Mouse (Mus musculus): ENCODE results near the gene 1700012A03Rik. TPM values are rescaled to one million over a fixed set of nuclear protein-coding genes. Genes with fewer than 3 reads are reported as not detected.

1700012A03Rik gene
- polyA plus RNA-seq, 1 experiment from 2014 or later: not detected

- H3K4me1 ChIP-seq (replicated peaks; ENCODE audit: control insufficient read depth, insufficient read depth, low read length): no peaks in the 10 kb centered on the region
- ATAC-seq (replicated peaks; ENCODE audit: low FRiP score) (no peak), DNase-seq (ENCODE audit: low spot score) (no peak)
- 82% methylated on average over 1 of the region's 1 CpGs for WGBS
- no peak overlapping the region for H3K4me3 ChIP-seq (ENCODE audit: low read depth, low read length)
- no peaks in the 10 kb centered on the region for H3K27me3 ChIP-seq (replicated peaks; ENCODE audit: control insufficient read depth, insufficient read depth, low read length)
- no peak overlapping the region for H3K9ac ChIP-seq (ENCODE audit: low read depth, low read length)
- H3K9me3 ChIP-seq (ENCODE audit: control insufficient read depth, low read length): no peaks in the 10 kb centered on the region
- H3K4me2 ChIP-seq: no peak overlapping the region
- H3K27ac ChIP-seq (ENCODE audit: low read depth, low read length): no peak overlapping the region
- no peaks in the 10 kb centered on the region for H3K36me3 ChIP-seq (ENCODE audit: control insufficient read depth, insufficient read depth, low read length)
Observed at GRCm38 (mm10) chr6:32022537-32022869, 27.5 kb upstream of the 1700012A03Rik start.

- DNase-seq (ENCODE audit: low spot score) (no peak), ATAC-seq (replicated peaks; ENCODE audit: low FRiP score) (no peak)
- Histone ChIP-seq H3K36me3 (ENCODE audit: control insufficient read depth, insufficient read depth, low read length) (no peaks in the 10 kb centered on the region), H3K27me3 (replicated peaks; ENCODE audit: control insufficient read depth, insufficient read depth, low read length) (no peaks in the 10 kb centered on the region), H3K27ac (ENCODE audit: low read depth, low read length) (no peak overlapping the region), H3K4me3 (ENCODE audit: low read depth, low read length) (no peak overlapping the region), H3K4me2 (no peak overlapping the region), H3K9ac (ENCODE audit: low read depth, low read length) (no peak overlapping the region), H3K4me1 (replicated peaks; ENCODE audit: control insufficient read depth, insufficient read depth, low read length) (no peaks in the 10 kb centered on the region), H3K9me3 (ENCODE audit: control insufficient read depth, low read length) (no peaks in the 10 kb centered on the region)
- WGBS: 76% methylated on average over 3 of the region's 3 CpGs
Observed at GRCm38 (mm10) chr6:32028228-32029009, 21.6 kb upstream of the 1700012A03Rik start.

GRCm38 (mm10) chr6:32034226-32034625 lies 15.8 kb upstream of the 1700012A03Rik start:
- Histone ChIP-seq H3K27ac (ENCODE audit: low read depth, low read length) (no peak overlapping the region), H3K4me1 (replicated peaks; ENCODE audit: control insufficient read depth, insufficient read depth, low read length) (no peaks in the 10 kb centered on the region), H3K4me3 (ENCODE audit: low read depth, low read length) (no peak overlapping the region), H3K4me2 (no peak overlapping the region), H3K27me3 (replicated peaks; ENCODE audit: control insufficient read depth, insufficient read depth, low read length) (no peaks in the 10 kb centered on the region), H3K36me3 (ENCODE audit: control insufficient read depth, insufficient read depth, low read length) (no peaks in the 10 kb centered on the region), H3K9me3 (ENCODE audit: control insufficient read depth, low read length) (no peaks in the 10 kb centered on the region), H3K9ac (ENCODE audit: low read depth, low read length) (no peak overlapping the region)
- DNase-seq (ENCODE audit: low spot score) (no peak), ATAC-seq (replicated peaks; ENCODE audit: low FRiP score) (no peak)
- 50% methylated on average over 2 of the region's 2 CpGs for WGBS

DNA sequence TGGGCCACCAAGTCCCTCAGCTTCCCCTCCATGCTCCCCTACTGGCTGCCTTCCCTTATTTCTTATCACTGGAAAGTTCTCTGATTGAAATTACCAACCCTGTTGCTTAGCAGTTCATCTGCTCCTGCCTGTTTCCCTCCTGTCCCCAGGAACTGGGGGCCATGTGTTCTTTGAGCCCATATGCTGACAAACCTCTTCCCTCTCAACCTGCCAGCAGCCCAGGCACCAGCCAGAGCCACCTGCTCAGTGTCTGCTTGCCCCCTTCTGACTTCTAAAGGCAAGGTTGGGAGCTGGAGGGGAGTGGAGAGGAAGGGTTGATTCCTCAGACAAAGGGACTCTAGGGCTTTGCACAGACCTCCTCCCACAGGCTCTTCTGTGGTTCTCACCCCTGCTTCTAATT lies 4.7 kb upstream of the 1700012A03Rik start:
- no peak overlapping the region for H3K4me3 ChIP-seq (ENCODE audit: low read depth, low read length)
- no peaks in the 10 kb centered on the region for H3K36me3 ChIP-seq (ENCODE audit: control insufficient read depth, insufficient read depth, low read length)
- H3K9me3 ChIP-seq (ENCODE audit: control insufficient read depth, low read length): no peaks in the 10 kb centered on the region
- no peaks in the 10 kb centered on the region for H3K4me1 ChIP-seq (replicated peaks; ENCODE audit: control insufficient read depth, insufficient read depth, low read length)
- DNase-seq (ENCODE audit: low spot score): no peak
- ATAC-seq (replicated peaks; ENCODE audit: low FRiP score): no peak
- no peaks in the 10 kb centered on the region for H3K27me3 ChIP-seq (replicated peaks; ENCODE audit: control insufficient read depth, insufficient read depth, low read length)
- no peak overlapping the region for H3K9ac ChIP-seq (ENCODE audit: low read depth, low read length)
- no peak overlapping the region for H3K4me2 ChIP-seq
- H3K27ac ChIP-seq (ENCODE audit: low read depth, low read length): no peak overlapping the region

DNA sequence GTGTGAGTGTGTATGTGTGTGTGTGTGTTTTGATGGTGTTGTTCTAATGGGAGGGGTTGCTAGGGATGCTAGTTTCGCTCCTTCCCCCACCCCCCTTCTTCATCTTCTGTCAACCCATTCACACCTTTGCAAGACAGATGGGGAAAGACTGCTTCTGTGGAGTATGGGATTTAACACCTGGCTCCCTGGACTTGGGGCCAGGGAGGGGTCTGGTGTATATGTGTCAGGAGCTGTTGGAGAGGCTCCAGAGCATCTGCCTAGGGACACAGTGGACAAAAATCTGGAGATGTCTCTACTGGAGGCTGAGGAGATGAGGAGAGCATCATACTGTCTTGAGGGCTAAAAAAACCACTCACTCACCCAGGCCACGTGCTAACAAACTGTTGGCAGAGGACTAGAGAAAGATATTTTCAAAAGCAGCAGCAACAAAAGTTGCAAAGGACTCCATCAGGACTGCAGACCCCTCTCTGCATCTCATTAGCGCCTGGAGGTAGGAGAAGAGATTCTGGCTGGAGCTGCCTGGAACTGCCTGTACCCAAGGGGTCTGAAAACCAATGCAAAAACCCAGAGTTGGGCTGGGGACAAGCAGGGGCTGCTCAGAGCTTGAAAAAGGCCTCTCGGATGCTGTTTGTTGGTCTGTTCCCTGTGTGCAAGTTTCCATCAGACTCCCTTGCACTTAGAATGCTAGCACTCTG lies 643 bp upstream of the 1700012A03Rik start:
- DNase-seq (ENCODE audit: low spot score): no peak
- H3K9ac ChIP-seq (ENCODE audit: low read depth, low read length): no peak overlapping the region
- H3K36me3 ChIP-seq (ENCODE audit: control insufficient read depth, insufficient read depth, low read length): no peaks in the 10 kb centered on the region
- no peaks in the 10 kb centered on the region for H3K9me3 ChIP-seq (ENCODE audit: control insufficient read depth, low read length)
- H3K4me2 ChIP-seq: no peak overlapping the region
- H3K4me1 ChIP-seq (replicated peaks; ENCODE audit: control insufficient read depth, insufficient read depth, low read length): no peaks in the 10 kb centered on the region
- no peaks in the 10 kb centered on the region for H3K27me3 ChIP-seq (replicated peaks; ENCODE audit: control insufficient read depth, insufficient read depth, low read length)
- 35% methylated on average over 4 of the region's 4 CpGs for WGBS
- no peak overlapping the region for H3K4me3 ChIP-seq (ENCODE audit: low read depth, low read length)
- ATAC-seq (replicated peaks; ENCODE audit: low FRiP score): no peak
- no peak overlapping the region for H3K27ac ChIP-seq (ENCODE audit: low read depth, low read length)

DNA sequence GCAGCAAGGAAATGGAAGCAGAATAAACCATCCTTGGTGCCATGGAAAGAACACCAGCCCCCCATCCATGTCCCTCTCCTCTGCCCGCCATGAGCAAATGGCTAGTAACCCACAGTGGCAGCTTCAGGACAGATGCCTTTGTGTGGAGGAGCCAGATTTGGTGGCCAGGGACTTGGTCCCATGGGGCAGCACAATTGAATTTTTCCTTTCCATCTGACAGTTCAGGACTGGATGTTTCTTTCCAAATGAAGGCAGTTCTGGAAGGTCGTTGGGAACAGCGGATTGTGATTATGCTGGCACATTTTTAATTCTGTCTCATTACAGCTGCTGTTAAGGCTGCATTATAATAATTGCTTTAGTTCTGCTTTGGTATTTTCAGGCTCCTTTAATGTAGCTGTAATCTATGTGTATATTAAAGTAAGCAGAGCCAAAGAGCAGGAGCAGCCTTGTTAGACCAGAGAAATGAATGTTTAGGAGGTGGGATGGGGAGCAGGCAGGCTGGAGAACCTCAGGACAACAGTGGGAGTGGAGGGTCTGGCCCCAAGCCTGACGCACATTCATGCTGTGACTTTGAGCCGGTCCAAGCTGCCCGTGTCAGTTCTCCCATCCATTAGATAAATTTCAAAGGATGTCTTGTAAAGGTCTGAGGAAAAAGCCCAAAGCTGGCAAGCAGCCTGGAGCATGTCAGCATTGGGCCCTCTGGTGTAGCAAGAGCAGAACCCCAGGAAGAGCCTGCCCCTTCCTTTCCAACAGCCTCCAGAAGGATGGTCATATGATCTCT lies 2.3 kb downstream of the 1700012A03Rik start:
- DNase-seq (ENCODE audit: low spot score) (no peak), ATAC-seq (replicated peaks; ENCODE audit: low FRiP score) (no peak)
- Histone ChIP-seq H3K27me3 (replicated peaks; ENCODE audit: control insufficient read depth, insufficient read depth, low read length) (no peaks in the 10 kb centered on the region), H3K4me3 (ENCODE audit: low read depth, low read length) (no peak overlapping the region), H3K36me3 (ENCODE audit: control insufficient read depth, insufficient read depth, low read length) (no peaks in the 10 kb centered on the region), H3K27ac (ENCODE audit: low read depth, low read length) (no peak overlapping the region), H3K4me1 (replicated peaks; ENCODE audit: control insufficient read depth, insufficient read depth, low read length) (no peaks in the 10 kb centered on the region), H3K9me3 (ENCODE audit: control insufficient read depth, low read length) (no peaks in the 10 kb centered on the region), H3K4me2 (no peak overlapping the region), H3K9ac (ENCODE audit: low read depth, low read length) (no peak overlapping the region)
- WGBS: 81% methylated on average over 6 of the region's 6 CpGs

GRCm38 (mm10) chr6:32056525-32056924 lies 6.5 kb downstream of the 1700012A03Rik start:
- no peaks in the 10 kb centered on the region for H3K4me1 ChIP-seq (replicated peaks; ENCODE audit: control insufficient read depth, insufficient read depth, low read length)
- no peaks in the 10 kb centered on the region for H3K27me3 ChIP-seq (replicated peaks; ENCODE audit: control insufficient read depth, insufficient read depth, low read length)
- H3K9ac ChIP-seq (ENCODE audit: low read depth, low read length): no peak overlapping the region
- no peaks in the 10 kb centered on the region for H3K36me3 ChIP-seq (ENCODE audit: control insufficient read depth, insufficient read depth, low read length)
- no peaks in the 10 kb centered on the region for H3K9me3 ChIP-seq (ENCODE audit: control insufficient read depth, low read length)
- no peak overlapping the region for H3K27ac ChIP-seq (ENCODE audit: low read depth, low read length)
- ATAC-seq (replicated peaks; ENCODE audit: low FRiP score) (no peak), DNase-seq (ENCODE audit: low spot score) (no peak)
- 51% methylated on average over 2 of the region's 2 CpGs for WGBS
- no peak overlapping the region for H3K4me3 ChIP-seq (ENCODE audit: low read depth, low read length)
- H3K4me2 ChIP-seq: no peak overlapping the region

DNA sequence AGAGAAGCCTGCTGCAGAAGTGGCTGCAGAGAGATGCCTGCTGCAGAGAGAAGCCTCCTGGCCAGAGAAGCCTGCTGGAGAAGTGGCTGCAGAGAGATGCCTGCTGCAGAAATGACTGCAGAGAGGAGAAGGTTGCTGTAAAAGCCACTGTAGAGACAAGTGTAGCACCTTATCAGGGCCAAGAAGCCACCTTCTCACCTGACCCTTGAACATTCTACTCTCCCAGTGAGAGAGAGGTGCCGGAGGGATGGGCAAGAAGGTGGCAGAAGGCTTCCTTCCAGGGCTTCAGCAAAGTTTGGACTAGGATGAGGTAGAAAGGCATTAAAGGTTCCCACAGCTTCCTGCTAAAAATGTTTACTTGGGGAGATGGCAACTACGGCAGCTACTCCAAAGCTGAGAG lies 8.5 kb downstream of the 1700012A03Rik start:
- H3K9me3 ChIP-seq (ENCODE audit: control insufficient read depth, low read length): no peaks in the 10 kb centered on the region
- no peak overlapping the region for H3K9ac ChIP-seq (ENCODE audit: low read depth, low read length)
- no peaks in the 10 kb centered on the region for H3K4me1 ChIP-seq (replicated peaks; ENCODE audit: control insufficient read depth, insufficient read depth, low read length)
- 79% methylated on average over 2 of the region's 2 CpGs for WGBS
- H3K4me2 ChIP-seq: no peak overlapping the region
- DNase-seq (ENCODE audit: low spot score): no peak
- no peaks in the 10 kb centered on the region for H3K27me3 ChIP-seq (replicated peaks; ENCODE audit: control insufficient read depth, insufficient read depth, low read length)
- H3K27ac ChIP-seq (ENCODE audit: low read depth, low read length): no peak overlapping the region
- no peaks in the 10 kb centered on the region for H3K36me3 ChIP-seq (ENCODE audit: control insufficient read depth, insufficient read depth, low read length)
- ATAC-seq (replicated peaks; ENCODE audit: low FRiP score): no peak
- H3K4me3 ChIP-seq (ENCODE audit: low read depth, low read length): no peak overlapping the region

All from liver, embryonic 11.5 days (tissue).